Mouse (Mus musculus) MEL (cell line): Measurements from ENCODE around the gene Tmem95. TPM values are rescaled to one million over a fixed set of nuclear protein-coding genes. Genes with fewer than 3 reads are reported as not detected.

ENCODE experiments used
- DNase-seq: peaks from one replicate; pipeline ENCODE4 v3.0.0; 2011; ENCODE audit warnings: low read depth, low spot score
- H3K27ac ChIP-seq: 2 replicates; pipeline ENCODE4 v1.5.1; 2012; ENCODE audit warnings: low read depth, mild to moderate bottlenecking, control low read depth, low read length, moderate library complexity; ENCODE audit not compliant: control insufficient read depth
- H3K27me3 ChIP-seq, 2 experiments: fragments of 150-350 bp in 1 of 2; sonication (generic) in 1 of 2; 2 replicates each; pipeline ENCODE4 v1.6.1; 2012; ENCODE audit warnings: low read length in 2 of 2, mild to moderate bottlenecking in 2 of 2, improper control_type of control experiment in 1 of 2, moderate library complexity in 1 of 2; ENCODE audit not compliant: insufficient read depth in 2 of 2, control insufficient read depth in 1 of 2
- H3K36me3 ChIP-seq, 2 experiments: 2 replicates each; pipeline ENCODE4 v1.6.1; 2012 to 2014; ENCODE audit warnings: low read length in 2 of 2, improper control_type of control experiment in 1 of 2, inconsistent platforms in 1 of 2, mild to moderate bottlenecking in 1 of 2; ENCODE audit not compliant: insufficient read depth in 2 of 2, control insufficient read depth in 1 of 2
- H3K4me1 ChIP-seq, 2 experiments: fragments of 150-350 bp in 1 of 2; sonication (generic) in 1 of 2; 2 replicates each; pipeline ENCODE4 v1.6.1; 2012; ENCODE audit warnings: low read length in 2 of 2, improper control_type of control experiment in 1 of 2, mild to moderate bottlenecking in 1 of 2; ENCODE audit not compliant: insufficient read depth in 2 of 2, control insufficient read depth in 1 of 2
- H3K4me3 ChIP-seq, 2 experiments: fragments of 150-350 bp in 1 of 2; sonication (generic) in 1 of 2; 2 replicates each; pipeline ENCODE4 v1.5.1; 2012; ENCODE audit warnings: low read depth in 2 of 2, low read length in 2 of 2, mild to moderate bottlenecking in 2 of 2, moderate library complexity in 2 of 2, control low read depth in 1 of 2, improper control_type of control experiment in 1 of 2; ENCODE audit not compliant: control insufficient read depth in 1 of 2, insufficient read depth in 1 of 2
- H3K79me2 ChIP-seq: 2 replicates; pipeline ENCODE4 v1.6.1; 2012; ENCODE audit warnings: mild to moderate bottlenecking, low read length, moderate library complexity; ENCODE audit not compliant: control insufficient read depth, poor library complexity, insufficient read depth
- H3K9ac ChIP-seq: 2 replicates; pipeline ENCODE4 v1.6.1; 2012; ENCODE audit warnings: low read depth, mild to moderate bottlenecking, control low read depth, low read length, moderate library complexity; ENCODE audit not compliant: control insufficient read depth, poor library complexity, severe bottlenecking
- H3K9me3 ChIP-seq: fragments of 150-350 bp; sonication (generic); replicated peaks from 2 replicates; pipeline ENCODE4 v1.6.1; 2012; ENCODE audit warnings: mild to moderate bottlenecking, low read length, improper control_type of control experiment, moderate library complexity; ENCODE audit not compliant: insufficient read depth
- CHD1 ChIP-seq: IDR thresholded peaks from 2 replicates; pipeline ENCODE4 v1.6.1; 2012; ENCODE audit warnings: low read depth, mild to moderate bottlenecking, inconsistent platforms, low read length, improper control_type of control experiment
- E2F4 ChIP-seq: IDR thresholded peaks from 2 replicates; pipeline ENCODE4 v1.6.1; 2011; ENCODE audit warnings: low read depth, low read length, improper control_type of control experiment, borderline replicate concordance
- EP300 ChIP-seq, 2 experiments: IDR thresholded peaks; 2 replicates each; pipeline ENCODE4 v1.6.1; 2011; ENCODE audit warnings: improper control_type of control experiment in 2 of 2, low read length in 2 of 2, low read depth in 1 of 2, mild to moderate bottlenecking in 1 of 2
- HCFC1 ChIP-seq: IDR thresholded peaks from 2 replicates; pipeline ENCODE4 v1.6.1; 2012; ENCODE audit warnings: low read depth, mild to moderate bottlenecking, inconsistent platforms, low read length, improper control_type of control experiment, moderate library complexity
- MAFK ChIP-seq: IDR thresholded peaks from 2 replicates; pipeline ENCODE4 v1.6.1; 2011; ENCODE audit warnings: low read depth, mild to moderate bottlenecking, low read length, improper control_type of control experiment, borderline replicate concordance
- MAZ ChIP-seq: IDR thresholded peaks from 2 replicates; pipeline ENCODE4 v1.6.1; 2012; ENCODE audit warnings: low read depth, mild to moderate bottlenecking, inconsistent platforms, low read length, improper control_type of control experiment
- MYB ChIP-seq: IDR thresholded peaks from 2 replicates; pipeline ENCODE4 v1.6.1; 2011; ENCODE audit warnings: mild to moderate bottlenecking, low read depth, low read length, improper control_type of control experiment
- MYC ChIP-seq: IDR thresholded peaks from 2 replicates; pipeline ENCODE4 v1.6.1; 2011; ENCODE audit warnings: low read depth, mild to moderate bottlenecking, low read length, improper control_type of control experiment, moderate library complexity
- NRF1 ChIP-seq: IDR thresholded peaks from 2 replicates; pipeline ENCODE4 v1.6.1; 2014; ENCODE audit warnings: low read depth, mild to moderate bottlenecking, inconsistent platforms, low read length, improper control_type of control experiment, moderate library complexity; ENCODE audit not compliant: poor library complexity, insufficient read depth, severe bottlenecking
- RCOR1 ChIP-seq: IDR thresholded peaks from 2 replicates; pipeline ENCODE4 v1.6.1; 2012; ENCODE audit warnings: low read depth, mild to moderate bottlenecking, inconsistent platforms, low read length, improper control_type of control experiment
- SMC3 ChIP-seq: IDR thresholded peaks from 2 replicates; pipeline ENCODE4 v1.6.1; 2011; ENCODE audit warnings: low read depth, low read length, improper control_type of control experiment
- TAL1 ChIP-seq: IDR thresholded peaks from 2 replicates; pipeline ENCODE4 v1.6.1; 2012; ENCODE audit warnings: mild to moderate bottlenecking, inconsistent platforms, low read length, moderate library complexity, mixed read lengths
- TCF12 ChIP-seq: IDR thresholded peaks from 2 replicates; pipeline ENCODE4 v1.6.1; 2014; ENCODE audit warnings: low read depth, mild to moderate bottlenecking, inconsistent platforms, low read length, improper control_type of control experiment, moderate library complexity
- USF1 ChIP-seq: IDR thresholded peaks from 2 replicates; pipeline ENCODE4 v1.6.1; 2014; ENCODE audit warnings: low read depth, mild to moderate bottlenecking, inconsistent platforms, low read length, improper control_type of control experiment, moderate library complexity
- ZKSCAN1 ChIP-seq: IDR thresholded peaks from 2 replicates; pipeline ENCODE4 v1.6.1; 2012; ENCODE audit warnings: low read depth, mild to moderate bottlenecking, inconsistent platforms, low read length, improper control_type of control experiment, moderate library complexity
- polyA plus RNA-seq, 2 experiments: library from polyadenylated mRNA; stranded (reverse) in 1 of 2; unstranded in 1 of 2; fragments of >175 nt in 1 of 2; fragments of >200 nt in 1 of 2; gene quantifications; 2 replicates each; pipeline versions ENCODE4 v1.2.1 to v1.2.4; 2012; ENCODE audit warnings: low replicate concordance in 2 of 2, low read depth in 1 of 2; ENCODE audit not compliant: insufficient read length in 2 of 2, insufficient read depth in 1 of 2, missing spikeins in 1 of 2
- total RNA-seq: library from RNA; depleted of rRNA; stranded (reverse); fragments of 300-350 nt; gene quantifications from 2 replicates; pipeline ENCODE4 v1.2.3, GENCODE M21; 2012

The Tmem95 gene
- total and polyA plus RNA-seq, 3 experiments = not detected

- TF ChIP-seq USF1 = peak; percentile 100
These were observed 23.8 kb downstream of the Tmem95 start (continued) for GRCm38 (mm10) chr11:69853994-69854393.

DNA sequence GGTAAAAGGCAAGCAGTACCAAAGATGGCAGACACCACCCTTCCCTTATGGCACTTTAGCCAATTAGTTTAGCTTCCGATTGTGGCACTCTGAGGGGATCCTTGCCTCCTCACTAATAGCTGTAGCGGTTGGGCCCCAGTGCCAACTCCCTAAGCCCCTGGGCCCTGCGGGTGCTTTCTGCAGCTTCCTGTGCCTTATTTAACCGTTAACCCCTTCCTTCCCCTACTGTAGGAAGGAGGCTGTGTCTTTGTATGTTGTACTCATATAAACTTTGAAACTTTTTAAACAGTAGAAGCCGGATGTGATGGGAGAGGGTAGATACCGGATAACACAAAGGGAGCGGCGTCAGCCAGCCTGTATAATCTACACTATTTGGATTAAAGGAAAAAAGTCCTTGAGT lies 27.1 kb downstream of the Tmem95 start:
- Histone ChIP-seq H3K9ac (no peak overlapping the region), H3K9me3 (no peaks in the 10 kb centered on the region), H3K79me2 (peaks cover 3% of the 10 kb centered on the region; the same call in 1 of the 2 replicates), H3K4me1 (peaks cover 7 to 28% of the 10 kb centered on the region in 2 experiments; a peak in 3 of 4 replicates), H3K27me3 (no peaks in the 10 kb centered on the region), H3K36me3 (peaks cover 0 to 14% of the 10 kb centered on the region in 2 experiments; a peak in 2 of 4 replicates)
- TF ChIP-seq ZKSCAN1 (no peak), EP300 (IDR thresholded peaks at IDR 0.05; ENCODE audit: low read depth in 1 of 2, low read length in 2 of 2) (no peak), SMC3 (no peak), MYC (no peak), MYB (no peak), MAFK (no peak), TCF12 (no peak), RCOR1 (no peak), E2F4 (no peak), MAZ (no peak)
- TF ChIP-seq, all 39 proteins: peak for 0
- DNase-seq = no peak
- Histone ChIP-seq H3K27ac (no peak overlapping the region), H3K4me3 (no peak overlapping the region)

- DNase-seq = no peak
- peaks cover 0 to 10% of the 10 kb centered on the region in 2 experiments; a peak in 2 of 4 replicates for H3K36me3 ChIP-seq
- H3K9me3 ChIP-seq = no peaks in the 10 kb centered on the region
- H3K27ac ChIP-seq = no peak overlapping the region
- no peak overlapping the region for H3K9ac ChIP-seq
- H3K27me3 ChIP-seq = no peaks in the 10 kb centered on the region
- TF ChIP-seq HCFC1 (no peak), TAL1 (no peak), CHD1 (no peak), NRF1 (no peak)
- TF ChIP-seq, all 39 proteins: peak for 0
- H3K4me1 ChIP-seq = peaks cover 11 to 26% of the 10 kb centered on the region in 2 experiments; a peak in 3 of 4 replicates
- H3K4me3 ChIP-seq = no peak overlapping the region
- peaks cover 3% of the 10 kb centered on the region; the same call in 1 of the 2 replicates for H3K79me2 ChIP-seq
These were observed 27.9 kb downstream of the Tmem95 start for GRCm38 (mm10) chr11:69849884-69850283.
